Mouse (Mus musculus) limb, embryonic 12.5 days (tissue): ENCODE measurements around the gene Tmem125. TPM values are rescaled to one million over a fixed set of nuclear protein-coding genes. Genes with fewer than 3 reads are reported as not detected.

Experiments used
- ATAC-seq: fragments of 200-750 bp; cut with Nextera tagmentation; 2 replicates; pipeline ENCODE4 v1.8.0; 2017; ENCODE audit warnings: low read depth, moderate TSS enrichment; ENCODE audit not compliant: insufficient number of reproducible peaks, insufficient read depth, low FRiP score, low TSS enrichment
- H3K27ac ChIP-seq: fragments of 300-500 bp; sonication (generic); 2 replicates; pipeline ENCODE4 v1.5.1; 2016; ENCODE audit warnings: mild to moderate bottlenecking, moderate library complexity
- H3K27me3 ChIP-seq: fragments of 300-500 bp; sonication (generic); 2 replicates; pipeline ENCODE4 v1.6.1; 2016; ENCODE audit warnings: mild to moderate bottlenecking, moderate library complexity
- H3K36me3 ChIP-seq: fragments of 300-500 bp; sonication (generic); 2 replicates; pipeline ENCODE4 v1.6.1; 2016; ENCODE audit warnings: mild to moderate bottlenecking, moderate library complexity
- H3K4me1 ChIP-seq: fragments of 300-500 bp; sonication (generic); replicated peaks from 2 replicates; pipeline ENCODE4 v1.6.1; 2016
- H3K4me2 ChIP-seq: fragments of 300-500 bp; sonication (generic); 2 replicates; pipeline ENCODE4 v1.6.1; 2016; ENCODE audit warnings: mild to moderate bottlenecking, moderate library complexity
- H3K4me3 ChIP-seq: fragments of 300-500 bp; sonication (generic); replicated peaks from 2 replicates; pipeline ENCODE4 v1.5.1; 2016; ENCODE audit warnings: mild to moderate bottlenecking
- H3K9ac ChIP-seq: fragments of 300-500 bp; sonication (generic); replicated peaks from 2 replicates; pipeline ENCODE4 v1.6.1; 2016; ENCODE audit warnings: mild to moderate bottlenecking, moderate library complexity
- H3K9me3 ChIP-seq: fragments of 300-500 bp; sonication (generic); 2 replicates; pipeline ENCODE4 v1.6.1; 2016; ENCODE audit warnings: mild to moderate bottlenecking, moderate library complexity
- WGBS: fragments of 180-500 bp; shearing (Covaris S2); methylation state at CpG from one replicate; pipeline ENCODE4 v1.1.7; 2016; 5-methylcytosine and 5-hydroxymethylcytosine counted together
- polyA plus RNA-seq: library from polyadenylated mRNA; unstranded; fragments of >200 nt; fragmentation: Nextera tagmentation; extraction: Ambion mirVana; gene quantifications from 2 replicates; pipeline ENCODE4 v1.2.1, GENCODE M21; 2016

The Tmem125 gene
- polyA plus RNA-seq: 0.58 and 1.2 TPM in 2 replicates

GRCm38 (mm10) chr4:118543592-118544260 is at the start of gene Tmem125:
Tmem125 (minus strand) TSS chr4:118544044.
- no peak within 1 kb of the TSS for H3K27ac ChIP-seq
- ATAC-seq: peak; percentile 52
- H3K4me2 ChIP-seq: peak within 1 kb of the TSS; percentile 67
- H3K4me1 ChIP-seq: peaks cover 21% of the 10 kb centered on the region
- H3K27me3 ChIP-seq: peaks cover 19% of the 10 kb centered on the region
- H3K36me3 ChIP-seq: no peaks in the 10 kb centered on the region
- H3K9me3 ChIP-seq: no peaks in the 10 kb centered on the region; the same call in 1 of the 2 replicates
- WGBS: 2% methylated on average over 24 of the region's 24 CpGs
- H3K9ac ChIP-seq: no peak within 1 kb of the TSS; the same call in 1 of the 2 replicates
- H3K4me3 ChIP-seq: peak within 1 kb of the TSS; percentile 33

DNA sequence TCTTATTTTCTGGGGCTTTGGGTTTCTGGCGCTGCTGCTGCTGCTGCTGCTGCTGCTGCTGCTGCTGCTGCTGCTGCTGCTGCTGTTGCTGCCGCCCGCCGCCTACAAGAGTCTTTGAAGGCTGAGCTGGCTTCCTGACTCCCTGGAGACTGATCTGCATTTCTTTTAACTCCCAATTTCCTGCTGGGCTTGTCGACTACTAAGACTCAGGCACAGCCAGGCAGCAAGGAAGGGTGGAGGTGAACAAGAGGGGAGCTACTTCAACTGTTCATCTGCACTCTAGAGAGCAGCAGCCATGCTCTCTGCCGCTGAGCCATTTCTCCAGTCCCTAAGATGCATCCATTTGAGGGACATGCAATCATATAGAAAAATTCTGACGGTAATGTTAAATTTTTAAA is 45.9 kb upstream of the Tmem125 start:
- WGBS: 12% methylated on average over 7 of the region's 7 CpGs

GRCm38 (mm10) chr4:118589053-118589732 is 45.3 kb upstream of the Tmem125 start:
- no peak overlapping the region for H3K4me3 ChIP-seq
- H3K27ac ChIP-seq: no peak overlapping the region
- no peaks in the 10 kb centered on the region; the same call in 1 of the 2 replicates for H3K27me3 ChIP-seq
- H3K4me2 ChIP-seq: no peak overlapping the region
- WGBS: 71% methylated on average over 12 of the region's 12 CpGs
- peaks cover 4% of the 10 kb centered on the region; the same call in 1 of the 2 replicates for H3K9me3 ChIP-seq
- H3K4me1 ChIP-seq: peaks cover 12% of the 10 kb centered on the region; the same call in 1 of the 2 replicates
- H3K36me3 ChIP-seq: no peaks in the 10 kb centered on the region
- no peak overlapping the region for H3K9ac ChIP-seq
- ATAC-seq: no peak

More for the DNA sequence above, 45.9 kb upstream of the Tmem125 start:
- Histone ChIP-seq H3K27me3 (no peaks in the 10 kb centered on the region; the same call in 1 of the 2 replicates), H3K4me2 (no peak overlapping the region), H3K27ac (no peak overlapping the region), H3K9me3 (peaks cover 4% of the 10 kb centered on the region; the same call in 1 of the 2 replicates), H3K4me1 (peaks cover 12% of the 10 kb centered on the region; the same call in 1 of the 2 replicates), H3K9ac (no peak overlapping the region), H3K36me3 (no peaks in the 10 kb centered on the region), H3K4me3 (no peak overlapping the region)
- ATAC-seq: no peak

DNA sequence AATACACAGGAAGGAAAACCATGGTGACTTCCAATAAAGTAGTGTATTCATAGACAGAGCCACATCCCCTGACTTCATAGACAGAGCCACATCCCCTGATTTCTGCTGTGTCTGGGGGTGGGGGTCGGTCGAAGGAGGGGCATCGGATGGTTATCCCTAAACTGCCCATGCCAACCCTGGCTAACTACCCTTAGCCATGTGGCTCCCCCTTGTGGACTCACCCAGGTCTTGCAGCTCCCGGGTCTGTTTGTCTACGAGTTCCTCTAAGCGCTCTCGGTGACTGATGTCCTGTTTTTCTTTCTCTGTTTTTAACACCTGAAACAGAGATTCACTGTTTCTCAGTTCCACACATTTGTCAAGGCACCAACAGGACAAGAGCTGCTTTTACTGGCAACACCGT is 38.8 kb upstream of the Tmem125 start:
- WGBS: 94% methylated on average over 8 of the region's 8 CpGs
- Histone ChIP-seq H3K4me3 (no peak overlapping the region), H3K4me2 (no peak overlapping the region), H3K36me3 (no peaks in the 10 kb centered on the region), H3K9ac (no peak overlapping the region), H3K27ac (no peak overlapping the region), H3K4me1 (peaks cover 7% of the 10 kb centered on the region; the same call in 1 of the 2 replicates), H3K27me3 (no peaks in the 10 kb centered on the region), H3K9me3 (peaks cover 4% of the 10 kb centered on the region; the same call in 1 of the 2 replicates)
- no peak for ATAC-seq

GRCm38 (mm10) chr4:118581508-118581907 is 37.7 kb upstream of the Tmem125 start:
- Histone ChIP-seq H3K9me3 (peaks cover 4% of the 10 kb centered on the region; the same call in 1 of the 2 replicates), H3K9ac (no peak overlapping the region), H3K4me3 (no peak overlapping the region), H3K4me1 (no peaks in the 10 kb centered on the region), H3K27ac (no peak overlapping the region), H3K4me2 (no peak overlapping the region), H3K27me3 (no peaks in the 10 kb centered on the region; the same call in 1 of the 2 replicates), H3K36me3 (no peaks in the 10 kb centered on the region)
- 47% methylated on average over 11 of the region's 11 CpGs for WGBS
- ATAC-seq: no peak

DNA sequence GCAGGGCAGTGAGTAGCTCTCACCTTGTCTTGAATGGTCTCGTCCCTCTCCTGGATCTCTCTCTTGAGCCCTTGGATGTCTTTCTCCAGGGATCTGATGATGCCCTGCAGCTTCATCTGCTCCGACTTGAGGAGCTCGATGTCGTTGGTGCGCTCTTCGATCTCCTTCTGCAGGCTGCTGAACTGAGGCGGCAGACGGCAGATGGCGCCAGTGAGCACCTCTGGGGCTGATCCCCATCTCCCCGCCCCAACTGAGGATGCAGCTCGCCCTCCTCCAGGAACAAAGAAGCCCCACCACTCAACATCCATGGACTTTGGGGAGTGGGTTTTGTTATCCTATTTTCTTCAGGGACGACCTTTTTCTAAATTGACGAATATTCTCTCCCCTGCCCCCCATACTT is 35.5 kb upstream of the Tmem125 start:
- Histone ChIP-seq H3K9me3 (no peaks in the 10 kb centered on the region; the same call in 1 of the 2 replicates), H3K9ac (no peak overlapping the region), H3K4me2 (no peak overlapping the region), H3K27me3 (no peaks in the 10 kb centered on the region; the same call in 1 of the 2 replicates), H3K4me3 (no peak overlapping the region), H3K36me3 (no peaks in the 10 kb centered on the region), H3K27ac (no peak overlapping the region), H3K4me1 (no peaks in the 10 kb centered on the region)
- WGBS: 46% methylated on average over 13 of the region's 13 CpGs
- ATAC-seq: no peak

GRCm38 (mm10) chr4:118576097-118576496 is 32.3 kb upstream of the Tmem125 start:
- Histone ChIP-seq H3K9ac (no peak overlapping the region), H3K9me3 (no peaks in the 10 kb centered on the region), H3K36me3 (no peaks in the 10 kb centered on the region), H3K27ac (no peak overlapping the region), H3K27me3 (no peaks in the 10 kb centered on the region; the same call in 1 of the 2 replicates), H3K4me1 (no peaks in the 10 kb centered on the region), H3K4me3 (no peak overlapping the region), H3K4me2 (no peak overlapping the region)
- WGBS: 6% methylated on average over 6 of the region's 6 CpGs
- no peak for ATAC-seq

- Histone ChIP-seq H3K27me3 (peaks cover 8% of the 10 kb centered on the region; the same call in 1 of the 2 replicates), H3K36me3 (no peaks in the 10 kb centered on the region), H3K4me2 (no peak overlapping the region), H3K4me1 (no peaks in the 10 kb centered on the region), H3K9me3 (no peaks in the 10 kb centered on the region), H3K27ac (no peak overlapping the region), H3K9ac (no peak overlapping the region), H3K4me3 (no peak overlapping the region)
- 80% methylated on average over 15 of the region's 15 CpGs for WGBS
- ATAC-seq: no peak
Measured at GRCm38 (mm10) chr4:118571441-118571840, 27.6 kb upstream of the Tmem125 start.

- Histone ChIP-seq H3K36me3 (no peaks in the 10 kb centered on the region), H3K9me3 (no peaks in the 10 kb centered on the region), H3K9ac (no peak overlapping the region), H3K4me2 (no peak overlapping the region), H3K27me3 (peaks cover 8% of the 10 kb centered on the region; the same call in 1 of the 2 replicates), H3K4me1 (no peaks in the 10 kb centered on the region), H3K4me3 (no peak overlapping the region), H3K27ac (no peak overlapping the region)
- WGBS: 76% methylated on average over 23 of the region's 23 CpGs
- no peak for ATAC-seq
Measured at GRCm38 (mm10) chr4:118569320-118569719, 25.5 kb upstream of the Tmem125 start.

DNA sequence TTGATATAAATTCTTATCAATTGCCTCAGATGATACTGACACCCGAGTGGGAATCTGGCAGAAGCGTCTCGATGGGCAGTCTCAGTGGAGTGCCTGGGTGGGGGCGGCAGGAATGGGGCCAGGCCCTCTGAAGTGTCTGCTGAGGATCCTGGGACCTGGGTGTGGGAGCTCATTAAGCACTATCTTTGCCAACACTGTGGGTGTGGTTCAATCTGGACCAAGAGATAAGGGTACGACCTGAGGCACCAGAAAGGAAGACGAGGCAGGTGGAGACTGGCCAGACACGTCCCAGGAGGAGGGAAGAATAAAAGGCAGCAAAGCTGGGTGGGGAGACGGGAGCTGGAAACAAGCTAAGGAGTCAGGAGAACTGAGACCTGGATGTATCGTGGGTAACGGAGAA is 24.9 kb upstream of the Tmem125 start:
- 64% methylated on average over 10 of the region's 10 CpGs for WGBS

DNA sequence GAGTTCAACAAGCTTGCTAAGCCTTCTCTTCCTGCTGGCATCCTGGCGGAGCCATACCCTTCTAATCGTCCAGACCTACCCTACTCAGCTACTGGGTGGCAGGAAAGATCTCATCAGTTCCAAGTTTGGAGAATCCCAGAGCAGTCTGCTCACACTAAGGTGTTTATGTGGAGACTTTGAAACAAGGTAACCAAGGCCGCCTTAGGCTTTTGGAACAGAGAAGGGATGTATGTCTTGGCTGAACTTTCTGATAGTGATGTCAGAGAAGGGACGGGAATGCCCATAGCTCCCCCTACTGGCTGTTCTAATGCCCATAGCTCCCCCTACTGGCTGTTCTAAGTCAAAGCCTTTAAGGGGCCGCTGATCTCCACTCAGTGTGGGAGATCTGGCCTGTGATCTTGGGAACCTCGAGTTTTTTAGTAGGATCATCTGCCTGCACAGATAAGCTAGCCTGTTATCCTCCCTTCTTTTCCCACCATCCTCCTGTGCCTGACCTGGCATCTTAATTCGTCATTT is 22.4 kb upstream of the Tmem125 start:
- Histone ChIP-seq H3K4me1 (no peaks in the 10 kb centered on the region), H3K4me3 (no peak overlapping the region), H3K36me3 (no peaks in the 10 kb centered on the region), H3K4me2 (no peak overlapping the region), H3K9ac (no peak overlapping the region), H3K9me3 (0 out of 2 replicates have a peak, but pooled peaks cover 3% of the 10 kb centered on the region), H3K27me3 (peaks cover 8% of the 10 kb centered on the region; the same call in 1 of the 2 replicates), H3K27ac (no peak overlapping the region)
- 31% methylated on average over 7 of the region's 7 CpGs for WGBS
- ATAC-seq: no peak

More for the DNA sequence above, 24.9 kb upstream of the Tmem125 start:
- Histone ChIP-seq H3K9ac (no peak overlapping the region), H3K4me1 (no peaks in the 10 kb centered on the region), H3K4me3 (no peak overlapping the region), H3K27ac (no peak overlapping the region), H3K27me3 (peaks cover 8% of the 10 kb centered on the region; the same call in 1 of the 2 replicates), H3K9me3 (no peaks in the 10 kb centered on the region), H3K4me2 (no peak overlapping the region), H3K36me3 (no peaks in the 10 kb centered on the region)
- no peak for ATAC-seq
